ENCODE assay signal across 20 mouse cellular contexts in genomic region chr2:163110706-163111105, GRCm38 (mm10). TPM values are rescaled to one million over a fixed set of nuclear protein-coding genes. Genes with fewer than 3 reads are reported as not detected.
DNase-seq lines count a peak whose midpoint lies in the region; ATAC-seq and TF ChIP-seq lines count a peak whose summit lies in the region.
"Had no signal": no experiment of that assay in that cellular context is flagged by ENCODE, and none has a peak within 500 bp of the region (broad histone marks: within the 10 kb centered on the region; RNA-seq: fewer than 3 reads in every experiment).

No protein-coding gene starts in this region.

- H3K4me1 ChIP-seq in midbrain, embryonic 13.5 days (replicated peaks) = peaks cover 38% of the 10 kb centered on the region

- peak; percentile 56 for TF ChIP-seq CTCF in layer of hippocampus, adult 2 months (conservative IDR thresholded peaks at IDR 0.05)

- H3K4me2 ChIP-seq in midbrain, embryonic 13.5 days (replicated peaks) = no peak overlapping the region

- H3K9me3 ChIP-seq in midbrain, embryonic 13.5 days = no peaks in the 10 kb centered on the region
- H3K9me3 ChIP-seq: embryonic facial prominence, embryonic 10.5 days had no signal

- DNase-seq in CD4-positive, CD25-positive, alpha-beta regulatory T cell, adult 2 months (ENCODE audit: low read depth, low spot score) = peak; percentile 29
- DNase-seq in layer of hippocampus, adult 2 months (ENCODE audit: low spot score in 2 of 2) = no peak
- DNase-seq in layer of hippocampus, postnatal 36 days = no peak
- DNase-seq in R1 (ENCODE audit: low read depth, low spot score) = peak; percentile 66
- no peak for DNase-seq in cerebellum, adult 11-12 months
- no peak for DNase-seq in right cerebral cortex, postnatal 14 days
- DNase-seq: cerebellum, adult 9-10 months; gastrocnemius, postnatal 25 days; liver; lung, postnatal 4 days; right cerebral cortex, postnatal 25 days had no signal

- no peaks in the 10 kb centered on the region for H3K36me3 ChIP-seq in midbrain, embryonic 13.5 days
- H3K36me3 ChIP-seq: embryonic facial prominence, embryonic 10.5 days had no signal

- no peak for ATAC-seq in CD4-positive, CD25-positive, alpha-beta regulatory T cell, adult 4 months
- no peak for ATAC-seq in midbrain, embryonic 13.5 days

- WGBS in midbrain, embryonic 13.5 days = 100% methylated on average over 1 of the region's 1 CpGs

- peaks cover 17% of the 10 kb centered on the region for H3K27me3 ChIP-seq in midbrain, embryonic 13.5 days

- H3K4me3 ChIP-seq in layer of hippocampus, adult 2 months = no peak overlapping the region
- no peak overlapping the region for H3K4me3 ChIP-seq in midbrain, embryonic 13.5 days (replicated peaks)
- H3K4me3 ChIP-seq: embryonic facial prominence, embryonic 10.5 days; myocyte had no signal

- H3K27ac ChIP-seq in layer of hippocampus, adult 2 months = no peak overlapping the region
- H3K27ac ChIP-seq in midbrain, embryonic 13.5 days = peak overlapping the region; percentile 92
- H3K27ac ChIP-seq: embryonic facial prominence, embryonic 10.5 days had no signal

- H3K9ac ChIP-seq in midbrain, embryonic 13.5 days (replicated peaks) = no peak overlapping the region

RNA-seq across cellular contexts. Expression of gene Gtsf1l, which starts 23.1 kb away (rescaled TPM):
- polyA plus RNA-seq in CD4-positive, CD25-positive, alpha-beta regulatory T cell, adult 4 months (2017; shearing (Covaris generic)) = not detected
- total RNA-seq in layer of hippocampus, adult 2 months (2021) = not detected
- not detected for total RNA-seq in layer of hippocampus, postnatal 36 days (2021)
- not detected in 2 replicates for polyA plus RNA-seq in midbrain, embryonic 13.5 days (2015; fragmentation: Nextera tagmentation; extraction: Ambion mirVana)
- total RNA-seq: gastrocnemius, postnatal 25 days; left cerebral cortex, adult 8-10 months had no signal
- polyA plus RNA-seq: embryonic facial prominence, embryonic 10.5 days; heart, embryonic 14.5 days; intestine, embryonic 14.5 days; large intestine, adult 2 months; myocyte; stomach, embryonic 14.5 days had no signal

RNA-seq across cellular contexts. Expression of gene Mybl2, which starts 56.2 kb away (rescaled TPM):
- 1 to 10 TPM; 3.4 to 4.4 TPM for polyA plus RNA-seq in CD4-positive, CD25-positive, alpha-beta regulatory T cell, adult 4 months (2017; shearing (Covaris generic))
- 1 to 10 TPM; 1.8 to 2.6 TPM for total RNA-seq in layer of hippocampus, adult 2 months (2021)
- total RNA-seq in layer of hippocampus, postnatal 36 days (2021) = 1 to 10 TPM in 1 of 2 experiments, under 1 TPM in 1; 0.87 to 3.1 TPM
- polyA plus RNA-seq in midbrain, embryonic 13.5 days (2015; fragmentation: Nextera tagmentation; extraction: Ambion mirVana) = 10.8 and 12.4 TPM in 2 replicates

Comparison
In these comparisons a context has a peak if more than half of its experiments do, and no peak if none do; other contexts are left out.
1. DNase-seq: peak in CD4-positive, CD25-positive, alpha-beta regulatory T cell, adult 2 months (single experiment) and R1 (single experiment); none in layer of hippocampus, adult 2 months (0 of 2), layer of hippocampus, postnatal 36 days (0 of 2), cerebellum, adult 11-12 months (single experiment) and right cerebral cortex, postnatal 14 days (single experiment).